Mouse (Mus musculus) G1E (cell line): ENCODE results near the gene Sorbs1. TPM values are rescaled to one million over a fixed set of nuclear protein-coding genes. Genes with fewer than 3 reads are reported as not detected.

Experiments
- ATAC-seq: 2 replicates; pipeline ENCODE4 v1.8.0; 2016; ENCODE audit warnings: mild to moderate bottlenecking; ENCODE audit not compliant: insufficient number of reproducible peaks, poor library complexity, low FRiP score, severe bottlenecking; ENCODE audit errors: extremely low read depth
- DNase-seq: peaks from one replicate; pipeline ENCODE4 v3.0.0; 2012; ENCODE audit warnings: low spot score
- H3K27me3 ChIP-seq: 2 replicates; pipeline ENCODE4 v1.6.1; 2012; ENCODE audit warnings: mild to moderate bottlenecking, low read length, inconsistent platforms; ENCODE audit not compliant: insufficient read depth
- H3K36me3 ChIP-seq: replicated peaks from 2 replicates; pipeline ENCODE3; 2012; ENCODE audit warnings: mild to moderate bottlenecking, inconsistent platforms
- H3K4me1 ChIP-seq: 2 replicates; pipeline ENCODE4 v1.6.1; 2012; ENCODE audit warnings: low read depth, low read length, inconsistent platforms, mixed read lengths; ENCODE audit not compliant: insufficient read depth
- H3K4me3 ChIP-seq: 2 replicates; pipeline ENCODE4 v1.5.1; 2012; ENCODE audit warnings: low read depth, mild to moderate bottlenecking, inconsistent platforms, low read length, moderate library complexity, mixed read lengths
- H3K9me3 ChIP-seq: replicated peaks from 2 replicates; pipeline ENCODE4 v1.6.1; 2012; ENCODE audit warnings: inconsistent platforms
- CTCF ChIP-seq: IDR thresholded peaks from 2 replicates; pipeline ENCODE4 v1.5.1; 2012; ENCODE audit warnings: low read depth, low read length, inconsistent platforms, mixed read lengths
- GATA1 ChIP-seq: IDR thresholded peaks from 2 replicates; pipeline ENCODE4 v1.6.1; 2012; ENCODE audit warnings: borderline replicate concordance, low read length, inconsistent platforms, mixed read lengths
- GATA2 ChIP-seq: IDR thresholded peaks from 2 replicates; pipeline ENCODE4 v1.6.1; 2012; ENCODE audit warnings: low read depth, low read length, inconsistent platforms, borderline replicate concordance
- POLR2AphosphoS5 ChIP-seq: IDR thresholded peaks from 2 replicates; pipeline ENCODE4 v1.6.1; 2012; ENCODE audit warnings: low read depth, low read length, inconsistent platforms; ENCODE audit not compliant: insufficient replicate concordance
- TAL1 ChIP-seq: conservative IDR thresholded peaks from 2 replicates; pipeline ENCODE4 v1.6.1; 2012; ENCODE audit warnings: low read depth, low read length, inconsistent platforms, mixed read lengths
- polyA plus RNA-seq: library from polyadenylated mRNA; stranded (reverse); fragments of >175 nt; gene quantifications from 2 replicates; pipeline ENCODE4 v1.2.3, GENCODE M21; 2012
- total RNA-seq, 2 experiments: library from RNA; stranded (forward) in 1 of 2; stranded (reverse) in 1 of 2; fragments of 200-1000 nt in 1 of 2; fragments of >200 nt in 1 of 2; fragmentation: Nextera tagmentation in 1 of 2; gene quantifications; 2 replicates each; pipeline ENCODE4 v1.2.3; 2014 to 2017

Sorbs1 gene
- total and polyA plus RNA-seq, 3 experiments: 9.2 to 64.2 (median 19.2) TPM

- Histone ChIP-seq H3K4me1 (peaks cover 30% of the 10 kb centered on the region), H3K4me3 (no peak overlapping the region), H3K36me3 (no peaks in the 10 kb centered on the region), H3K27me3 (peaks cover 4% of the 10 kb centered on the region; the same call in 1 of the 2 replicates), H3K9me3 (no peaks in the 10 kb centered on the region)
- ATAC-seq: peak; percentile 68
- peak; percentile 35 for DNase-seq
- TF ChIP-seq CTCF (no peak), GATA1 (no peak), GATA2 (no peak), POLR2AphosphoS5 (no peak), TAL1 (no peak)
These were observed 22.9 kb upstream of the Sorbs1 start for GRCm38 (mm10) chr19:40536526-40536925.

- ATAC-seq: no peak
- Histone ChIP-seq H3K27me3 (no peaks in the 10 kb centered on the region), H3K4me3 (no peak overlapping the region), H3K4me1 (peaks cover 41% of the 10 kb centered on the region), H3K9me3 (no peaks in the 10 kb centered on the region), H3K36me3 (no peaks in the 10 kb centered on the region)
- TF ChIP-seq CTCF (no peak), GATA1 (no peak), TAL1 (no peak), GATA2 (no peak), POLR2AphosphoS5 (no peak)
- no peak for DNase-seq
These were observed 18.9 kb upstream of the Sorbs1 start for GRCm38 (mm10) chr19:40532525-40532924.

- TF ChIP-seq CTCF: no peak
- TF ChIP-seq GATA2: no peak
- TF ChIP-seq POLR2AphosphoS5: no peak
- TF ChIP-seq TAL1: no peak
- H3K9me3 ChIP-seq: no peaks in the 10 kb centered on the region
- H3K4me1 ChIP-seq: peaks cover 20% of the 10 kb centered on the region
- H3K36me3 ChIP-seq: no peaks in the 10 kb centered on the region
- no peak for DNase-seq
- H3K4me3 ChIP-seq: no peak overlapping the region
- peaks cover under 1% of the 10 kb centered on the region; the same call in 1 of the 2 replicates for H3K27me3 ChIP-seq
- no peak for ATAC-seq
These were observed 16.7 kb upstream of the Sorbs1 start for GRCm38 (mm10) chr19:40530323-40530722.

GRCm38 (mm10) chr19:40528254-40528653, 14.7 kb upstream of the Sorbs1 start:
- peaks cover 2% of the 10 kb centered on the region; the same call in 1 of the 2 replicates for H3K27me3 ChIP-seq
- no peaks in the 10 kb centered on the region for H3K36me3 ChIP-seq
- TF ChIP-seq GATA2 (no peak), GATA1 (no peak), TAL1 (no peak), POLR2AphosphoS5 (no peak), CTCF (no peak)
- H3K4me3 ChIP-seq: no peak overlapping the region
- ATAC-seq (no peak), DNase-seq (no peak)
- peaks cover 17% of the 10 kb centered on the region for H3K4me1 ChIP-seq
- H3K9me3 ChIP-seq: no peaks in the 10 kb centered on the region

GRCm38 (mm10) chr19:40526367-40527014, 12.9 kb upstream of the Sorbs1 start:
- ATAC-seq (no peak), DNase-seq (no peak)
- H3K9me3 ChIP-seq: no peaks in the 10 kb centered on the region
- no peaks in the 10 kb centered on the region for H3K36me3 ChIP-seq
- no peak overlapping the region for H3K4me3 ChIP-seq
- peaks cover 2% of the 10 kb centered on the region; the same call in 1 of the 2 replicates for H3K27me3 ChIP-seq
- TF ChIP-seq GATA2 (no peak), POLR2AphosphoS5 (no peak), GATA1 (no peak), TAL1 (no peak), CTCF (no peak)
- H3K4me1 ChIP-seq: peaks cover 14% of the 10 kb centered on the region

GRCm38 (mm10) chr19:40523431-40524005, 9.9 kb upstream of the Sorbs1 start:
- Histone ChIP-seq H3K9me3 (no peaks in the 10 kb centered on the region), H3K27me3 (peaks cover 2% of the 10 kb centered on the region; the same call in 1 of the 2 replicates), H3K36me3 (no peaks in the 10 kb centered on the region), H3K4me1 (peaks cover 6% of the 10 kb centered on the region), H3K4me3 (no peak overlapping the region)
- TF ChIP-seq GATA1: no peak
- no peak for TF ChIP-seq CTCF
- no peak for TF ChIP-seq TAL1
- no peak for TF ChIP-seq GATA2
- TF ChIP-seq POLR2AphosphoS5: no peak
- DNase-seq: no peak
- ATAC-seq: no peak
